Mouse (Mus musculus): ENCODE measurements around the gene Tmem30a. TPM values are rescaled to one million over a fixed set of nuclear protein-coding genes. Genes with fewer than 3 reads are reported as not detected.

Gene Tmem30a
- polyA plus RNA-seq, 1 experiment: 15.7 TPM

Other genes with a start within 250 kb of the Tmem30a start
- 9.2 and 12.3 TPM in 2 replicates for gene Col12a1, start 74.7 kb downstream of the Tmem30a start, polyA plus RNA-seq (2012; rRNA removed)
- gene Cox7a2, start 33.6 kb downstream of the Tmem30a start, polyA plus RNA-seq (2012; rRNA removed): 524 and 568 TPM in 2 replicates
- 0.92 and 2.5 TPM in 2 replicates for gene Filip1, start 219.3 kb upstream of the Tmem30a start, polyA plus RNA-seq (2012; rRNA removed)